Mouse (Mus musculus): Measurements from ENCODE around the gene Nit2.

GRCm38 (mm10) chr16:57181180-57181579 is 14.0 kb upstream of the Nit2 start:
- TF ChIP-seq CTCF (IDR thresholded peaks at IDR 0.05; ENCODE audit: low read depth) (no peak), EP300 (IDR thresholded peaks at IDR 0.05; ENCODE audit: low read depth) (no peak)

Data from heart, postnatal 0 days (tissue).